Mouse (Mus musculus) intestine, embryonic 14.5 days (tissue): ENCODE results near the gene 9430015G10Rik. TPM values are rescaled to one million over a fixed set of nuclear protein-coding genes. Genes with fewer than 3 reads are reported as not detected.

Source experiments
- ATAC-seq: fragments of 200-750 bp; cut with Nextera tagmentation; replicated peaks from 2 replicates; pipeline ENCODE4 v1.8.0; 2017; ENCODE audit warnings: low read depth, moderate number of reproducible peaks, moderate TSS enrichment, moderate library complexity; ENCODE audit not compliant: low FRiP score, low TSS enrichment
- DNase-seq: peaks from one replicate; pipeline ENCODE4 v3.0.0-alpha.2; 2018; ENCODE audit warnings: low spot score
- H3K27ac ChIP-seq: fragments of 300-500 bp; sonication (generic); 2 replicates; pipeline ENCODE4 v1.5.1; 2014; ENCODE audit warnings: low read depth, mild to moderate bottlenecking, control low read depth
- H3K27me3 ChIP-seq: fragments of 300-500 bp; sonication (generic); replicated peaks from 2 replicates; pipeline ENCODE4 v1.6.1; 2014; ENCODE audit warnings: low read length, control low read depth; ENCODE audit not compliant: control insufficient read depth, insufficient read depth
- H3K36me3 ChIP-seq: fragments of 300-500 bp; sonication (generic); 2 replicates; pipeline ENCODE4 v1.6.1; 2014; ENCODE audit warnings: low read length, control low read depth; ENCODE audit not compliant: control insufficient read depth, insufficient read depth
- H3K4me1 ChIP-seq: fragments of 300-500 bp; sonication (generic); replicated peaks from 2 replicates; pipeline ENCODE4 v1.6.1; 2014; ENCODE audit warnings: low read length, control low read depth, mixed read lengths; ENCODE audit not compliant: control insufficient read depth, insufficient read depth
- H3K4me2 ChIP-seq: fragments of 300-500 bp; sonication (generic); 2 replicates; pipeline ENCODE4 v1.6.1; 2014; ENCODE audit warnings: low read length
- H3K4me3 ChIP-seq: fragments of 300-500 bp; sonication (generic); 2 replicates; pipeline ENCODE4 v1.5.1; 2014; ENCODE audit warnings: low read depth, low read length, control low read depth, mixed read lengths
- H3K9ac ChIP-seq: fragments of 300-500 bp; sonication (generic); 2 replicates; pipeline ENCODE4 v1.6.1; 2014; ENCODE audit warnings: mild to moderate bottlenecking, low read length
- H3K9me3 ChIP-seq: fragments of 300-500 bp; sonication (generic); 2 replicates; pipeline ENCODE4 v1.6.1; 2016; ENCODE audit warnings: low read length, control low read depth; ENCODE audit not compliant: control insufficient read depth
- WGBS: fragments of 180-500 bp; shearing (Covaris S2); extraction: QIAGEN DNeasy Blood & Tissue Kit; methylation state at CpG from one replicate; pipeline ENCODE4 v1.1.7; 2014; 5-methylcytosine and 5-hydroxymethylcytosine counted together
- polyA plus RNA-seq: library from polyadenylated mRNA; unstranded; fragments of >200 nt; fragmentation: Nextera tagmentation; extraction: Ambion mirVana; gene quantifications from 2 replicates; pipeline ENCODE4 v1.2.1, GENCODE M21; 2014

The 9430015G10Rik gene
- polyA plus RNA-seq, 1 experiment from 2014 or later, result 34.5 TPM

GRCm38 (mm10) chr4:156076911-156077382 lies 32.8 kb upstream of the 9430015G10Rik start:
- peak overlapping the region; percentile 36 for H3K4me3 ChIP-seq
- H3K27me3 ChIP-seq, result peaks cover 13% of the 10 kb centered on the region
- 0 out of 2 replicates have a peak, but pooled peaks have one; percentile 17 for ATAC-seq
- H3K36me3 ChIP-seq, result no peaks in the 10 kb centered on the region
- peak; percentile 64 for DNase-seq
- 6% methylated on average over 8 of the region's 8 CpGs for WGBS
- H3K9me3 ChIP-seq, result no peaks in the 10 kb centered on the region
- peak overlapping the region; percentile 58 for H3K27ac ChIP-seq
- H3K9ac ChIP-seq, result no peak overlapping the region
- peaks cover 6% of the 10 kb centered on the region; the same call in 1 of the 2 replicates for H3K4me1 ChIP-seq
- peak overlapping the region; percentile 72 for H3K4me2 ChIP-seq

DNA sequence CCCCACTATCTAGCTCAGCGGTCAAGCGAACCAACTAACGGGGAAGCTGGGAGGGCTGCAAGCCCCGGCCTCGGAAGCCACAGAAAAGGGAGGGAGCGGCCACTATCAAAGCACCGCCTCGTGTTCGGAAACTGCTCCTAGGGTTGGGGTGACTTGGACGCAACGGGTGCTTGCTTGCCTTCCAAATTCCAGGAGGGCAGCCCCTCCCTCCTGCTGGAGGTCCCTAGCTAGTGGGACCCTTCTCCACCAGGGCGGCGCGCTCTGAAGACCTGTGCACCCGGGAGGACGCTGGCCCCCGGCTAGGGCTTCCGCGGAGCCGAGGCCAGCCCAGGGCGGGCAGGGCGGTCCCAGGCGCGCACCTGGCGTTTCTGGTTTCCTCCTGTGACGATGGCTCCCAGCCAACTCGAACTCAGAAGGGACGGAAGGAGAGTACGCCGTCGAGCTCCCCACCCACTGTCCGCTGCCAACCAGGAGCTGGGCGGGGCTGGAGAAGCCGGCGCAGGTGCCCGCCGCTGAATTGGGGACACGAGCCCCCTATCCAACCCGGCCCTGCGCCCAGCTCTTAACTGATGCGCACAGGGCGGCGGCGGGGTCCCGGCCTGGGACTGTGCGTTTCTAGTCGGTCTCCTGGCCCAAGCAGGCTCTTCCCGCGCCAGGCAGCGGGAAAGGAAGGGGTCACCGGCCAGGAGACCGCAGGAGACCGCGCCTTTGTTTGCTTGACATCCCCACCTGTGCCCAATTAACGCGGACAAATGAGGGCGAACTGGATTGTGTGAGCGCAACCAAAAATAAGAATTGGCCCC lies 32.1 kb upstream of the 9430015G10Rik start:
- Histone ChIP-seq H3K36me3 (no peaks in the 10 kb centered on the region), H3K4me3 (peak overlapping the region; percentile 36), H3K4me2 (peak overlapping the region; percentile 72), H3K4me1 (peaks cover 9% of the 10 kb centered on the region; the same call in 1 of the 2 replicates), H3K27me3 (peaks cover 13% of the 10 kb centered on the region), H3K9ac (peak overlapping the region; percentile 39), H3K9me3 (no peaks in the 10 kb centered on the region), H3K27ac (peak overlapping the region; percentile 58)
- WGBS, result 1% methylated on average over 58 of the region's 58 CpGs
- peak; percentile 77 for DNase-seq
- ATAC-seq, result peak; percentile 85

GRCm38 (mm10) chr4:156082621-156083234 lies 27.1 kb upstream of the 9430015G10Rik start:
- H3K4me1 ChIP-seq, result 0 out of 2 replicates have a peak, but pooled peaks cover 5% of the 10 kb centered on the region

DNA sequence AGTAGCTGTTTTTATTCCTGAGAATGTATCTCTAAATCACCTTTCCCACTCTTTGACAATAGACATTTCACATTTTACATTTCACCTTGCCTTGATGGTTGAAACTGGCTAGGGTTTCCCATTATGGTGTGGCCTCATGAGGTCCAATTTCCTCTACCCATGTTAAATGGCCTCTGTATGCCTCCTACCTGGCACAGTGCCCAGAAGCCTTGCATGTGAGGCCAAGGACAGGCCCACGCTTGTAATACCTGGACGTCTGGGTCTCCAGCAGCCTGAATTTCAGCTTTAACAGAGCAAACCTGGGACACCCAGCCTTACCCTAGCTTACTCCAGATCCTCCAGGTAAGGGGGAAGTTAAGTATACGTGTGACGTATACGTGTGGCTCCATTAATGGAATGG lies 26.4 kb upstream of the 9430015G10Rik start:
- no peak overlapping the region for H3K4me2 ChIP-seq
- H3K27ac ChIP-seq, result peak overlapping the region; percentile 54; the same call in 1 of the 2 replicates
- no peaks in the 10 kb centered on the region for H3K27me3 ChIP-seq
- H3K36me3 ChIP-seq, result no peaks in the 10 kb centered on the region
- WGBS, result 66% methylated on average over 5 of the region's 5 CpGs
- no peaks in the 10 kb centered on the region for H3K9me3 ChIP-seq
- H3K4me3 ChIP-seq, result no peak overlapping the region
- ATAC-seq, result no peak
- no peak for DNase-seq
- H3K4me1 ChIP-seq, result 0 out of 2 replicates have a peak, but pooled peaks cover 5% of the 10 kb centered on the region
- H3K9ac ChIP-seq, result no peak overlapping the region

More at GRCm38 (mm10) chr4:156082621-156083234, 27.1 kb upstream of the 9430015G10Rik start:
- Histone ChIP-seq H3K4me3 (no peak overlapping the region), H3K27me3 (peaks cover 6% of the 10 kb centered on the region), H3K9ac (no peak overlapping the region), H3K27ac (no peak overlapping the region), H3K9me3 (no peaks in the 10 kb centered on the region), H3K4me2 (peak overlapping the region; percentile 2; the same call in 1 of the 2 replicates), H3K36me3 (no peaks in the 10 kb centered on the region)
- no peak for ATAC-seq
- no peak for DNase-seq
- 57% methylated on average over 4 of the region's 4 CpGs for WGBS

DNA sequence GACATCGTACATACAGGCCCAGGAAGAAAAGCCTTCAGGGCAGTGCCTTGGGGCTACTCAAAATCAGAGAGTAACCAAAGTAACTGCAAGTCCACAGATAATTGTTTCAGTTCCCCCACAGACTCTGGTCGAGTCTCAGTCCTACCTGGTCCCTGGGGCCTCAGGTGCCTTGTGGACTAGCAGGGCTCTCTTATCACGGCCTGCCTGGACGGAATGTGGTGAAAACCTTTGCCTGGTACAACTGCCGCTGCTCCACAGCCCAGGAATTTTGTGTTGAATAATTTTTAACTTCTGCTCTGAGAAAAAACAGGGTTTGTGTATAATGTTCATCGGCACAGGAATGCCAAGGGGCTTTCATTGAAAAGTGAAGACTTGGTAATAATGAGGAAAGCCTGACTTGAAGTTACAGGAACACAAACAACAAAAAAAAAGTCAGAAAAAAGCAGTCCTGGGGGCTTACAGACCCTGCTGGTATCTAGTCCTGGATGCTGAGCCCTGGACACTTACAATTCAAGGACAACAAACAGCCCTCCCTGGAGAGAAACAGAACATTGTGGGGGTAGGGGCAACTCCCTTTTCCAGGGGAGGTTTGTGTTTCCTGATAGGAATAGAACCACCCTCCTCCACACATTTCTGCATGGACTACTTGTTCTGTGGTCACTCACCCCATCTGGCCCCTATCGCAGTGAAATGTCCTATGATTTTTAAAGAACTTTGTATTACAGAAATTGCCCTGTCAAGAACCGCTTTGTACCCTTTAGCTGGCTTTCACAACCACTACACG lies 25.5 kb upstream of the 9430015G10Rik start:
- Histone ChIP-seq H3K4me3 (no peak overlapping the region), H3K9ac (no peak overlapping the region), H3K36me3 (no peaks in the 10 kb centered on the region), H3K4me2 (no peak overlapping the region), H3K27ac (peak overlapping the region; percentile 54), H3K4me1 (0 out of 2 replicates have a peak, but pooled peaks cover 5% of the 10 kb centered on the region), H3K9me3 (no peaks in the 10 kb centered on the region), H3K27me3 (no peaks in the 10 kb centered on the region)
- DNase-seq, result no peak
- WGBS, result 61% methylated on average over 9 of the region's 9 CpGs
- ATAC-seq, result no peak

- H3K4me1 ChIP-seq, result 0 out of 2 replicates have a peak, but pooled peaks cover 5% of the 10 kb centered on the region
- H3K9me3 ChIP-seq, result no peaks in the 10 kb centered on the region
- no peak overlapping the region for H3K4me2 ChIP-seq
- no peak overlapping the region for H3K27ac ChIP-seq
- ATAC-seq, result no peak
- no peaks in the 10 kb centered on the region for H3K27me3 ChIP-seq
- no peaks in the 10 kb centered on the region for H3K36me3 ChIP-seq
- H3K9ac ChIP-seq, result no peak overlapping the region
- 85% methylated on average over 8 of the region's 8 CpGs for WGBS
- DNase-seq, result no peak
- no peak overlapping the region for H3K4me3 ChIP-seq
Observed at GRCm38 (mm10) chr4:156085256-156085655, 24.5 kb upstream of the 9430015G10Rik start.

DNA sequence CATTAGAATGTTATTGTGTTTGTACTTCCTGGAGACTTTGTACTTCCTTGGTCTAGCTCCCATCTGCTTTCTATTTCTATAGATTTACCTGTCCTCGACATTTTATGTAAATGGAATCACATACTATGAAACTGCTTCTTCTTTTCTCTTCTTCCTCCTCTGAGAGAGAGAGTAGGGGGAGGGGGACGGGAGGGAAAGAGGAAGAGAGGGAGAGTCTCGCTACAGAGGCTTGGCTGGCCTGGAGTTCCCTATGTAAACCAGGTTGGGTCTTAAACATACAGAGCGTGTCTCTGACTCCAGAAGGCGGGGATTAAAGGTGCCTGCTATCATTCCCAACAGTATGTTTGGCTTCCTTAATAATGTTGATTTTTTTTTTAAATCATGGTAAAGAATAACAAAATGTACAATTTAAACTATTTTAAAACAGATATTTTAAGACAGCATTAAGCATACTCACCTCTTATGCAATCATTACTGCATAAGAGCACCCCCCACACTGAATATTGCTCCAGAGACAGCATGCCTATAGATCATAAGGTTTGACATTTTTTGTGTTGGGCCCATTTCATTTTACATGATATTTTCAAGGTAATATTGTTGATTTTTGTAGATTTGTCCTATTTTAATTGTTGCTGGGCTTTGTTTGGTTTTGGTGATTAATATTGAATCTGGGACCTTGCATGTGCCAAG lies 22.2 kb upstream of the 9430015G10Rik start:
- ATAC-seq (no peak), DNase-seq (no peak)
- H3K36me3 ChIP-seq, result no peaks in the 10 kb centered on the region
- H3K9ac ChIP-seq, result no peak overlapping the region
- H3K4me3 ChIP-seq, result no peak overlapping the region
- 0 out of 2 replicates have a peak, but pooled peaks cover 4% of the 10 kb centered on the region for H3K4me1 ChIP-seq
- H3K27me3 ChIP-seq, result no peaks in the 10 kb centered on the region
- WGBS, result 23% methylated on average over 5 of the region's 5 CpGs
- no peaks in the 10 kb centered on the region for H3K9me3 ChIP-seq
- no peak overlapping the region for H3K4me2 ChIP-seq
- no peak overlapping the region for H3K27ac ChIP-seq

- Histone ChIP-seq H3K4me2 (no peak overlapping the region), H3K4me3 (no peak overlapping the region), H3K9me3 (no peaks in the 10 kb centered on the region), H3K36me3 (no peaks in the 10 kb centered on the region), H3K27me3 (no peaks in the 10 kb centered on the region), H3K27ac (no peak overlapping the region), H3K4me1 (no peaks in the 10 kb centered on the region), H3K9ac (no peak overlapping the region)
- DNase-seq (no peak), ATAC-seq (no peak)
- 60% methylated on average over 1 of the region's 1 CpGs for WGBS
Observed at GRCm38 (mm10) chr4:156091236-156091635, 18.5 kb upstream of the 9430015G10Rik start.
